ENCODE assay signal across 24 mouse cellular contexts in the genomic region with DNA sequence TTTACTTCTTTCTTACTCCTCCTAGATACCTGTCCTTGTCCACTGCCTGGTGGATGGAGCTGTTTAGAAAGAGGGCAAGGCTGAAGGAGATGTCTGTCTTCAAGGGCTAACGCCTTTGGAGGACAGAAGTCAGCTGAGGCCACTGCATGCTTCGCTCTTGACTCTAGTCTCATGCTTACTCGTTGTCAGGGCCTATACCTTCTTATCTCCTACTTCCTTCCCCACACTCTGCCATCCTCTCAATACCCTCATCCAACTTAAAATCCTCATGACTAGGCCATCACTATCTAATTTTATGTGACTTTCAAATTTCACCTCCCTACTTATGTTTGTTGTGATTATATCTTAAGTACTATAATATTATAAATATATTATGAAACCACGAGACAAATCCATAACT. TPM values are rescaled to one million over a fixed set of nuclear protein-coding genes. Genes with fewer than 3 reads are reported as not detected.
"Had no signal": no experiment of that assay in that cellular context is flagged by ENCODE, and none has a peak within 500 bp of the region (broad histone marks: within the 10 kb centered on the region; RNA-seq: fewer than 3 reads in every experiment).

No protein-coding gene starts in this region.

- DNase-seq: retina, postnatal 1 day; right cerebral cortex, adult 18-20 months; right cerebral cortex, postnatal 14 days; right cerebral cortex, postnatal 25 days; right cerebral cortex, postnatal 4 days; spleen, adult 18-20 months; thymus, adult 18-20 months; thymus, adult 2 months; thymus, postnatal 14 days; thymus, postnatal 25 days; thymus, postnatal 36 days; thymus, postnatal 4 days had no signal

- H3K4me1 ChIP-seq: neural tube, embryonic 13.5 days; neural tube, embryonic 15.5 days; stomach, embryonic 15.5 days had no signal

- H3K9ac ChIP-seq: neural tube, embryonic 13.5 days; neural tube, embryonic 15.5 days; stomach, embryonic 15.5 days had no signal

- H3K4me3 ChIP-seq: neural tube, embryonic 13.5 days; neural tube, embryonic 15.5 days; stomach, embryonic 15.5 days had no signal

- H3K27ac ChIP-seq: neural tube, embryonic 13.5 days; neural tube, embryonic 15.5 days; stomach, embryonic 15.5 days; stomach, postnatal 0 days had no signal

- H3K27me3 ChIP-seq: neural tube, embryonic 13.5 days; neural tube, embryonic 15.5 days; stomach, embryonic 15.5 days had no signal

- H3K36me3 ChIP-seq: neural tube, embryonic 13.5 days; neural tube, embryonic 15.5 days; stomach, embryonic 15.5 days had no signal

- H3K9me3 ChIP-seq: neural tube, embryonic 13.5 days; neural tube, embryonic 15.5 days; stomach, embryonic 15.5 days had no signal

RNA-seq across cellular contexts. Expression of gene Meikin, which starts 34.4 kb away (rescaled TPM):
- total RNA-seq: neutrophil, adult 5-6 weeks had no signal
- polyA plus RNA-seq: neural tube, embryonic 13.5 days; neural tube, embryonic 14.5 days; neural tube, embryonic 15.5 days; small intestine, adult 2 months; spleen, adult 2 months; stomach, embryonic 14.5 days; stomach, embryonic 15.5 days; stomach, embryonic 16.5 days; thymus, adult 2 months; thymus, postnatal 0 days; urinary bladder, adult 2 months had no signal
